Mouse (Mus musculus): Measurements from ENCODE around the gene Arhgdia. TPM values are rescaled to one million over a fixed set of nuclear protein-coding genes. Genes with fewer than 3 reads are reported as not detected.
"Not testable (repeated sequence)": the region's sequence is repeated elsewhere in the genome, so short reads cannot be mapped to it uniquely, and the experiment has no call there.

Arhgdia gene
- total RNA-seq, 2 experiments from 2014 or later, result 326 to 340 TPM

DNA sequence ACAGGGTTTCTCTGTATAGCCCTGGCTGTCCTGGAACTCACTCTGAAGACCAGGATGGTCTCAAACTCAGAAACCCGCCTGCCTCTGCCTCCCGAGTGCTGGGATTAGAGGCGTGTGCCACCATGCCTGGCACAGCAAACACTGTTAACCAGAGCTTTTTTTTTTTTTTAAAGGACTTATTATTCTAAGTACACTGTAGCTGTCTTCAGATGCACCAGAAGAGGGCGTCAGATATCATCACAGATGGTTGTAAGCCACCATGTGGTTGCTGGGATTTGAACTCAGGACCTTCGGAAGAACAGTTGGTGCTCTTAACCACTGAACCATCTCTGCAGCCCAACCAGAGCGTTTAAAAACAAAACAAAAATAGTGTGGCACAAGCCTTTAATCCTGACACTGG is 22.6 kb downstream of the Arhgdia start:
- DNase-seq (ENCODE audit: low spot score in 2 of 2), result not testable (repeated sequence)

GRCm38 (mm10) chr11:120555260-120555659 is 26.2 kb downstream of the Arhgdia start:
- DNase-seq (ENCODE audit: low spot score in 2 of 2), result peak in 1 of 2 experiments; percentile 44

- peak in 1 of 2 experiments; percentile 47 for DNase-seq (ENCODE audit: low spot score in 2 of 2)
Measured at GRCm38 (mm10) chr11:120554834-120555233, 26.6 kb downstream of the Arhgdia start.

GRCm38 (mm10) chr11:120552736-120553135 is 28.7 kb downstream of the Arhgdia start:
- DNase-seq (ENCODE audit: low spot score in 2 of 2), result no peak

GRCm38 (mm10) chr11:120550810-120551440 is 30.5 kb downstream of the Arhgdia start, which contains the start of gene Ppp1r27:
Ppp1r27 (minus strand) TSS chr11:120551132.
- no peak for DNase-seq (ENCODE audit: low spot score in 2 of 2)

GRCm38 (mm10) chr11:120549986-120550809 is 31.2 kb downstream of the Arhgdia start:
- DNase-seq (ENCODE audit: low spot score in 2 of 2), result no peak

DNA sequence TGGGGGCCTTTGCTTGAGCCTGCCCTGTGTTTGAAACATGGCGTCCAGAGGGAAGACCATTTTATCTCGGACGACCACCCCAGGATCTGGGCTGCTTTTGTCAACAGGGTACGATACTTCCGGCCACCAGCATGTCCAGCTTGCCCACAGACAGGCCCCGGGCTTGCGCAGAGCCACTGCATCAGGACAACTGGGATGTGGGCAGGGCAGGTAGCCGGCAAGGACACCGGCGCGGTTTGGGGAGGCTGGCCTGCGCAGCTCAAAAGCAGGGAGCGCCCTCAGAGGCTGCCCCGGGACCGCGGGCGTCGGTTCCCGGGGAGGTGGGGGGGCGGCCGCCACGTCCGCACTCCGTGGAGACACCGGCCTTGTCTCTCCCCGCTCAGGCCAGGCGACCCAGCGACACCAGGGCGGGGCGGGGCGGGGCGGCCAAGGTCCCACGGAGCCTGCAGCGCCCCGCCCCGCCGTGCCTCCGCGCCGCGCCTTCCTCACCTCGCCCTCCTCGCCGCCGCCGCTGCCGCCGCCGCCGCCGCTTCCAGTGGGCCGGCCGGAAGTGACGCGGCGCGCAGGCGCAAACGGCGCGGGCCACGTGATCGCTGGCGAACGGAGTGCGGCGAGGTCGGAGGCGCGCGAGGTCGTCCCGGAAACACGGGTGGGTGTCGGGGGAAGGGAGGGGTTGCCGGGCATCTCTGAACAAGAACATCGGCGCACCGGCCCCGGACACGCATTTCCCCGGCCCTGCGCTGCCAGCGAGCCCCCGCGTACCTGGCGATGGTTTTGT is 32.1 kb downstream of the Arhgdia start, which contains the start of gene Mcrip1:
Mcrip1 (minus strand) TSS at position 560 of the 778 bp plus-strand sequence.
- DNase-seq (ENCODE audit: low spot score in 2 of 2), result peak; percentile 96 to 98

- DNase-seq (ENCODE audit: low spot score in 2 of 2), result no peak
Measured at GRCm38 (mm10) chr11:120548786-120549167, 32.6 kb downstream of the Arhgdia start.

DNA sequence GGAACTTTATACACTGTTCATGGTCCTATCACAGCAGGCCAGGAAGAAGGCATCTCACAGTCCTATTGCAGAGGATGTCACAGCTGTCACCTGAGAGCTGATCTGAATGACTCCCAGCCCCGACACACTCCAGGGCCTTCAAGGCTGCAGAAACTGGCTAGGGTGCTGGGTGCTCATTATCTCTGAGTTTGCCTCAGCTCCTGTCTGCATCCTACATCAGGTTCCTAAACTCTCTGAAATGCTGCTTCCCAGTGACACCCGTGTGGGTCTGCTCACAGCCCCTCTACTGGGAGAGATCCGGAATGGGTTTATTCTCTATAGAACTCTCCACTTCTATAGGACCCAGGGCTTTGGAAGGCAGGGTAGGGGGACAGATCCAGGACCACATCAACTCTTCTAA is 33.2 kb downstream of the Arhgdia start:
- DNase-seq (ENCODE audit: low spot score in 2 of 2), result no peak

- no peak for DNase-seq (ENCODE audit: low spot score in 2 of 2)
Measured at GRCm38 (mm10) chr11:120547469-120547868, 34.0 kb downstream of the Arhgdia start.

DNA sequence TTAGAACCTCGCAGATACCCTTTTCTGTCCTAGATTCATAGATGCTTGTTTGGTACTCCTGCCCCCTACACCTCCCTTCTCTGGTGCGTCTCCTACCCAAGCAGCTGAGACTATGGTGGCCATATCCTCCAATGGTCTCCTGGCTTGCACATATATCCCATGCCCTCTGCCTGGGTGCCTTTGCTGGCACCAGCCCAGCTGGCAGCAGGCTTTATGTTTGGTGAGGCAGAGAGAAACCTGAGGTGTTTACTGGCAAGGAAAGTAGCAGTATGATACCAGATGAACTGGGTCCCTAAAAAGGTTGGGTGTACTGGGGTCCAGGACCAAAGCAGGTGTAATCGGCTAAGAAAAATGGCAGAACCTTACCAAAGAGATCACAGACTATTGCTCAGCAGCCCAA is 35.5 kb downstream of the Arhgdia start:
- no peak for DNase-seq (ENCODE audit: low spot score in 2 of 2)

DNA sequence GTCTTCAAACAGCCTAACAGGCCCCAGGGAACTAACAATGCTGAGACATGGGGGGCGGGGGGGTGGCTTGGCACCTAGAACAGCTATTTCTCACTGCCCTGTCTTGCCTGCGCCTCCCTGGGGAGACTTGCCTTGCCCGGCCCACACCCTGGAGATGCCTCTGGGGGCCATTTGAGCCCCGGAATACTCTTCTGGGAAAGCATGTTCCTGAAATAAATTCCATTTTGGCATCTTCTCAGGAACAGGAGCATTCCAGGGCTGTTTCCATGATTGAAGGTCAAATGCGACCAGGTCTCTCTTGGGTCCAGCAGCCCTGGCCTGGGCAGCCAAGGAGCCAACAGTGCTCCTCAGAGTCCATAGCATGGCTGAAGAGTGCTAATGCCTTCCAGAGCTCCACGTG is 39.0 kb downstream of the Arhgdia start:
- DNase-seq (ENCODE audit: low spot score in 2 of 2), result no peak

DNA sequence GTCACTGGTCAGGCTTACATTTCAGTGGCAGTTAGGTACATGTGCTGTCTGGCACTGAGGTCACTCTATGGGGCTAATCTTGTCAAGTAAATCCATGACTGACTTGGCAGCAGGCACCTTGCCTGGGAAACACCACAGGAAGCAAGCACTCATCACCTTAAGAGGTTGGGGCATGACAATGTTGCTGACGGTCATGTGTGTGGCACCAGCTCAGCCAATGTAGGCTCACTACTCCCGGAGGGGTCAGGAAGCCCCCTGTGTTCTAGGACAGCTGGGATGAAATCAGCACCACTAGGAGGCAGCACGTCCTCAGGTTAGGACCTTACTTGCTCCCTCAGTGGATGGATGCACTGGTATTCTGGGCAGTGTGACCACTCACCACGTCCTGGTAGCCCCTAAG is 39.5 kb downstream of the Arhgdia start:
- DNase-seq (ENCODE audit: low spot score in 2 of 2), result no peak

GRCm38 (mm10) chr11:120539285-120540014 is 42.0 kb downstream of the Arhgdia start:
- no peak for DNase-seq (ENCODE audit: low spot score in 2 of 2)

DNA sequence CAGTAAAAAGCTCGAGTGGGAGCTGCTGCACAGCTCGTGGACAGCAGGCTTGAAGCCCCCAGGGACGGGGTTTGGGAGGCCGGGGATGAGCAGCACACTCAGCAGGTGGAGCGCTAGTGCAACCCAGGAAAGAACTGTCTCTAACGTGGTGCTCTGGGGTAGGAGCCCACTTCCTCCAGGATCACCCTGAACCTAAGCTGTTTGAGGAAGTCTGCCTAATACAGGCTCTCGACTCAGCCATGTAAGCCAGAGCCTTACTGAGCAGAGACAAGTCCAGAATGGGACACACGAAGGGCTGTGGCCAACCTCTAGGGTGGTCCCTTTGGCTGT is 42.5 kb downstream of the Arhgdia start:
- DNase-seq (ENCODE audit: low spot score in 2 of 2), result no peak

GRCm38 (mm10) chr11:120538485-120538884 is 42.9 kb downstream of the Arhgdia start:
- DNase-seq (ENCODE audit: low spot score in 2 of 2), result no peak

- DNase-seq (ENCODE audit: low spot score in 2 of 2), result no peak
Measured at GRCm38 (mm10) chr11:120535804-120536203, 45.6 kb downstream of the Arhgdia start.

- no peak for DNase-seq (ENCODE audit: low spot score in 2 of 2)
Measured at GRCm38 (mm10) chr11:120535145-120535544, 46.3 kb downstream of the Arhgdia start.

DNA sequence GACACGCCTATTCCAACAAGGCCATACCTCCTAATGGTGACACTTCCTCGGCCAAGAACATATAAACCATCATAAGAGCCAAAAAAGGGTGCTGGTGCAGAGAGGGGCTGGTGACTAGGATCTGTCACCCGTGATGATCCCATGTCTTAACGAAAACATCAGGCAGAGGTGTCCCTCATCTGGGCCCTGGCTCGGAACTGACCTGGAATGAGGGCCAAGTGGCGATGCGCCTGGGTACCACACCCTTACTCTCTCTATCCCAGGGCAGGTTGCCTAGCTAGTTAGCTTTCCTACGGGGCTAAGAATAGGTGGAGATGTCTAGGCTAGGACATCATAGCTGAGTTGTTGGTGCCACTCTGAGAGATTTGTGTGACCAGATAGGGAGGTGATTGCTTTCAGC is 47.3 kb downstream of the Arhgdia start:
- no peak for DNase-seq (ENCODE audit: low spot score in 2 of 2)

GRCm38 (mm10) chr11:120531646-120532045 is 49.8 kb downstream of the Arhgdia start:
- no peak for DNase-seq (ENCODE audit: low spot score in 2 of 2)
